Mouse (Mus musculus): ENCODE measurements around the gene Rogdi. TPM values are rescaled to one million over a fixed set of nuclear protein-coding genes. Genes with fewer than 3 reads are reported as not detected.

The Rogdi gene
- total RNA-seq (2021) = 10 to 100 TPM; 14.0 to 18.8 TPM
- long read RNA-seq, experiment 1, transcript Rogdi-207 (11 exons, 1,355 nt) = major isoform, 9 of 14 reads
- long read RNA-seq, experiment 1, partial matches to known transcripts = 0 of 14 reads
- long read RNA-seq, experiment 1, other reads (novel, unspliced or antisense) = 5 of 14 reads
- long read RNA-seq, experiment 2, transcript Rogdi-207 (11 exons, 1,355 nt) = major isoform, 12 of 17 reads
- long read RNA-seq, experiment 2, partial matches to known transcripts = 0 of 17 reads
- long read RNA-seq, experiment 2, other reads (novel, unspliced or antisense) = 5 of 17 reads

- DNase-seq = peak; percentile 98 to 99
Measured at GRCm38 (mm10) chr16:5013054-5013838, at the start of gene Rogdi. TSS of gene Rogdi (minus strand) at chr16:5013553.

- DNase-seq = no peak
Measured at GRCm38 (mm10) chr16:5058114-5058513, 44.8 kb upstream of the Rogdi start.

GRCm38 (mm10) chr16:5050251-5051110, 37.1 kb upstream of the Rogdi start:
- DNase-seq = peak; percentile 49 to 91

- peak; percentile 98 to 100 for DNase-seq
Measured at GRCm38 (mm10) chr16:5049774-5050234, 36.5 kb upstream of the Rogdi start, which contains the start of the genes Glyr1 and Ubn1. TSS of gene Glyr1 (minus strand) at chr16:5049863. TSS of gene Ubn1 (plus strand) at chr16:5050057.

- no peak for DNase-seq
Measured at GRCm38 (mm10) chr16:5049182-5049773, 35.9 kb upstream of the Rogdi start.

- no peak for DNase-seq
Measured at GRCm38 (mm10) chr16:5045322-5045721, 32.0 kb upstream of the Rogdi start.

- DNase-seq = peak; percentile 66 to 72
Measured at GRCm38 (mm10) chr16:5036649-5037234, 23.4 kb upstream of the Rogdi start.

- DNase-seq = no peak
Measured at GRCm38 (mm10) chr16:5035591-5035990, 22.2 kb upstream of the Rogdi start.

- no peak for DNase-seq
Measured at GRCm38 (mm10) chr16:5029847-5030246, 16.5 kb upstream of the Rogdi start.

GRCm38 (mm10) chr16:5024021-5024420, 10.7 kb upstream of the Rogdi start:
- DNase-seq = no peak

- no peak for DNase-seq
Measured at GRCm38 (mm10) chr16:5014578-5014977, 1.2 kb upstream of the Rogdi start.

GRCm38 (mm10) chr16:5012036-5013005, 1.0 kb downstream of the Rogdi start:
- no peak for DNase-seq

GRCm38 (mm10) chr16:5011285-5011684, 2.1 kb downstream of the Rogdi start:
- DNase-seq = no peak

- DNase-seq = peak in 1 of 2 experiments; percentile 47
Measured at GRCm38 (mm10) chr16:5010371-5010935, 2.9 kb downstream of the Rogdi start.

GRCm38 (mm10) chr16:5008076-5008475, 5.3 kb downstream of the Rogdi start:
- no peak for DNase-seq

- no peak for DNase-seq
Measured at GRCm38 (mm10) chr16:5007492-5007891, 5.9 kb downstream of the Rogdi start.

- DNase-seq = no peak
Measured at GRCm38 (mm10) chr16:5007067-5007466, 6.3 kb downstream of the Rogdi start, which contains the start of gene Smim22. TSS of gene Smim22 (plus strand) at chr16:5007288.

GRCm38 (mm10) chr16:5000611-5001010, 12.7 kb downstream of the Rogdi start:
- DNase-seq = no peak

GRCm38 (mm10) chr16:4998984-4999383, 14.4 kb downstream of the Rogdi start:
- no peak for DNase-seq

GRCm38 (mm10) chr16:4997553-4997952, 15.8 kb downstream of the Rogdi start, which contains the start of gene Sept12:
TSS of gene Sept12 (minus strand) at chr16:4997852.
- DNase-seq = no peak
